Mouse (Mus musculus): ENCODE measurements around the gene Babam2.

DNA sequence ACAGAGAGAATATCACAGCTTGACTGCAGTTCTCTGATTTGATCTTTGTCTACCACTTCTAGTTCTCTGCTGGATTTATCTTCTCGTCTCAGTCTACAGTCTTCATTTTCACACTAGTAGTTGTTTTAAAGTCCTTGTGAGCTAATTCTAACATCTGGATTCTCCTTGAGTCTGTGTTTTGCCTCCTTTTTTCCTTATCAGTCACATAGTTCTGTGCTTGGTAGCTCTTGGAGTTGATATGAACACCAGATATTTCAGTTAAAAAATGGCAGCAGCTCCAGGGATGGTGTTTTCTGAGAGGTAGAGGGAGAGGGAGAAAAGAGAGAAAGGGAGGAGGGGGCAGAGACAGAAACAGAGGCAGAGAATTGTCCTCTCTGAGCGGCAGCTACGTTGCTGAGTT lies 97.9 kb downstream of the Babam2 start:
- no peak for TF ChIP-seq CTCF (IDR thresholded peaks at IDR 0.05; ENCODE audit: control insufficient read depth, insufficient read depth, low read length)
- TF ChIP-seq POLR2A (IDR thresholded peaks at IDR 0.05; ENCODE audit: borderline replicate concordance, control insufficient read depth, low read depth, low read length): no peak

Measured in bone marrow, adult 2 months (tissue).